Mouse (Mus musculus) midbrain, embryonic 10.5 days (tissue): ENCODE data around the gene Faf2. TPM values are rescaled to one million over a fixed set of nuclear protein-coding genes. Genes with fewer than 3 reads are reported as not detected.

Source experiments
- DNase-seq: peaks from one replicate; pipeline ENCODE4 v3.0.0-alpha.2; 2017; ENCODE audit warnings: low spot score
- H3K27ac ChIP-seq: fragments of 300-500 bp; sonication (generic); replicated peaks from 2 replicates; pipeline ENCODE4 v1.5.1; 2016; ENCODE audit warnings: mild to moderate bottlenecking
- H3K27me3 ChIP-seq: fragments of 300-500 bp; sonication (generic); 2 replicates; pipeline ENCODE4 v1.6.1; 2016; ENCODE audit warnings: low read depth, mild to moderate bottlenecking; ENCODE audit not compliant: poor library complexity, severe bottlenecking
- H3K36me3 ChIP-seq: fragments of 300-500 bp; sonication (generic); 2 replicates; pipeline ENCODE4 v1.6.1; 2016; ENCODE audit warnings: mild to moderate bottlenecking, moderate library complexity
- H3K4me1 ChIP-seq: fragments of 300-500 bp; sonication (generic); 2 replicates; pipeline ENCODE4 v1.6.1; 2016
- H3K4me3 ChIP-seq: fragments of 300-500 bp; sonication (generic); 2 replicates; pipeline ENCODE4 v1.5.1; 2016; ENCODE audit warnings: mild to moderate bottlenecking, moderate library complexity
- H3K9me3 ChIP-seq: fragments of 300-500 bp; sonication (generic); replicated peaks from 2 replicates; pipeline ENCODE4 v1.6.1; 2016; ENCODE audit warnings: mild to moderate bottlenecking
- WGBS: fragments of 180-500 bp; shearing (Covaris S2); methylation state at CpG from one replicate; pipeline ENCODE4 v1.1.7; 2016; 5-methylcytosine and 5-hydroxymethylcytosine counted together
- polyA plus RNA-seq: library from polyadenylated mRNA; unstranded; fragments of >200 nt; fragmentation: Nextera tagmentation; extraction: Ambion mirVana; gene quantifications from 2 replicates; pipeline ENCODE4 v1.2.1, GENCODE M21; 2016

Faf2 gene
- polyA plus RNA-seq, 1 experiment from 2014 or later: 89.7 TPM

DNA sequence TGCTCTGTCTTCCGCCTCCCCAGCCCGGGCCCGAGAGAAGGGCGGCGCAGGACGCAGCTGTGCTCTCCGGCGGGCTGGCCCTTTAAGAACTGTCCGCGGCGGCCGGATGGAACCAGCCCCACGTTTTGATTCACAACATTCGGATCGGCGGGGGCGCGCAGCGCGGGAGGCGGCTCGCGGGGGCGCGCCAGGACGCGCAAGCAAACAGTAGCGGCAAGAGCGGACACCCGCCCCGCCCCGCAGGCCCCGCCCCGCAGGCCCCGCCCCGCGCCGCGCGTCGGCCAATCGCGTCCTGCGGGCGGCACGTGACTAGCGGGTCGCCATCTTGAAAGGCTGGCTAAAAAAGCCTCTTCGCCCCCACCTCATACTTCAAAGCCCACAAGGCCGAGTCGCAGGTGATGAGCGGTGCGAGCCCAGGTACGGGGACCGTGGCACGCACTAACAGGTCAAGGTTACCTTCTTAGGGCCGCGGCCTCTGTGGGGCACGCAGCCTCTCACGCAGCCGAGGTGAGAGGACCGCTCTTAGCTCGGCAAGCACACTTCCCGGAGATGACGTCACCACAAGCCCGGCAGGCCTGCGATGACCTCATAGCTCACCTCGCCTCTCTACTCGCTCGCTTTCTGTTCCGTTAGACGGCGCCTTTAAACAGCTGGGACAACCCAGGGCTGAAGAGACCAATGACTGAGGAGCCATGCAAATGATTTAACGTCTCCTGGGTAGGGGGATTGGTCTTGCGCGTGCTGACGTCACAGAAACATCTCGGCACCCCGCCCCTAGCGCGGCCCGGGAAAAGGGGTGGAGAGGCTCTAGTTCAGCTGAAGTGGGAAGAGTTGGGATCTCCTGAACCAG lies 66.2 kb downstream of the Faf2 start:
- Histone ChIP-seq H3K27ac (peak overlapping the region; percentile 99), H3K36me3 (peaks cover 28% of the 10 kb centered on the region), H3K4me1 (peaks cover 68% of the 10 kb centered on the region), H3K4me3 (peak overlapping the region; percentile 81), H3K27me3 (no peaks in the 10 kb centered on the region), H3K9me3 (no peaks in the 10 kb centered on the region)
- DNase-seq: peak; percentile 98
- WGBS: under 1% methylated on average over 82 of the region's 82 CpGs

DNA sequence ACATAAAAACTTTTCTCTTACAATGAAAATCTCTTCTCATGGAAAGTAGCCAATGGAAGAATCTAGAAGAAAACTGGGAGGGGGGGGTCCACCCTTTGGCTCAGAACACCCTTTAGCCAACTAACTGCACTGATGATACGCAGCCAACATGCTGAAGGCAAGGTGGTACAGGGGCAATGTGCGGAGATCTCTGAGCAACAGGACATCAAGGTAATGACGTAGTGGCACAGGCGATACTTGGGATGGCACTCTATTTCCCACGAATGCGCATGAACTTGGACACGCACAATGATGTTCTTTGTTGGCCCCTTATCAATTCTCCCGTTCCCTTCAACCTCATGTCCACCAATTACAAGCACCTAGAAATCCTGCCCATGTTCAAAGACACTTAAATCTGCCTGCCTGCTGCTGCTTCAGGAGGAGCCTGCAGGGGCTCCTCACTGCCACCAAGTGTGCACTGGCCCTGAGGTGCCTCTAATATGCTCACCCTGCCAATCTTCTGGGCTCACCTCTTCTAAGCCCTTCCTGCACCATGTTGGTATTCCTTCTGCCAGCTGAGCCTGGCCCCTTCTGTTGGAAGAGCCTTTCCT lies 68.7 kb downstream of the Faf2 start:
- Histone ChIP-seq H3K9me3 (no peaks in the 10 kb centered on the region), H3K27me3 (no peaks in the 10 kb centered on the region), H3K4me3 (0 out of 2 replicates have a peak overlapping the region, but pooled peaks have one; percentile 16), H3K36me3 (peaks cover 3% of the 10 kb centered on the region), H3K27ac (no peak overlapping the region), H3K4me1 (peaks cover 63% of the 10 kb centered on the region)
- DNase-seq: no peak
- 98% methylated on average over 8 of the region's 8 CpGs for WGBS

DNA sequence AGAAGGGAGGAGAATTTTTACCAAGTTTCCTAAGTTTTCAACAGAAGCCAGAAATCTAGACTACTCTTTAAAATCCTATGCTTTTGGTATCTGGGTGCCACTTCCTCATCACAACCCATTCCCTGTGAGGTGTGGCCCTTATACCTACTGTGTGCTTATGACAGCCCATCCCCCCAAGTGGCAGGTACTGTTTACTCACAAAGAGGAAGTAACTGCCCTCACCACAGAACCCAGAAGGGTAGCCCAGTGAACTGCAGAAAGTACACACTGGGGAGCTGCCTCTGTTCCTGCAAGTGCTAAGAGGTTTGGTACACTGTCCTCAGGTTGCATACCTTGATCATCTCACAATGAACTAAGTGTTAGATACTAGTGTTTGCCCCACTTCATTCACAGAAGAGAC lies 70.2 kb downstream of the Faf2 start:
- no peak for DNase-seq
- Histone ChIP-seq H3K36me3 (no peaks in the 10 kb centered on the region), H3K4me1 (peaks cover 50% of the 10 kb centered on the region), H3K27me3 (no peaks in the 10 kb centered on the region), H3K9me3 (no peaks in the 10 kb centered on the region), H3K27ac (no peak overlapping the region), H3K4me3 (peak overlapping the region; percentile 98; the same call in 1 of the 2 replicates)

DNA sequence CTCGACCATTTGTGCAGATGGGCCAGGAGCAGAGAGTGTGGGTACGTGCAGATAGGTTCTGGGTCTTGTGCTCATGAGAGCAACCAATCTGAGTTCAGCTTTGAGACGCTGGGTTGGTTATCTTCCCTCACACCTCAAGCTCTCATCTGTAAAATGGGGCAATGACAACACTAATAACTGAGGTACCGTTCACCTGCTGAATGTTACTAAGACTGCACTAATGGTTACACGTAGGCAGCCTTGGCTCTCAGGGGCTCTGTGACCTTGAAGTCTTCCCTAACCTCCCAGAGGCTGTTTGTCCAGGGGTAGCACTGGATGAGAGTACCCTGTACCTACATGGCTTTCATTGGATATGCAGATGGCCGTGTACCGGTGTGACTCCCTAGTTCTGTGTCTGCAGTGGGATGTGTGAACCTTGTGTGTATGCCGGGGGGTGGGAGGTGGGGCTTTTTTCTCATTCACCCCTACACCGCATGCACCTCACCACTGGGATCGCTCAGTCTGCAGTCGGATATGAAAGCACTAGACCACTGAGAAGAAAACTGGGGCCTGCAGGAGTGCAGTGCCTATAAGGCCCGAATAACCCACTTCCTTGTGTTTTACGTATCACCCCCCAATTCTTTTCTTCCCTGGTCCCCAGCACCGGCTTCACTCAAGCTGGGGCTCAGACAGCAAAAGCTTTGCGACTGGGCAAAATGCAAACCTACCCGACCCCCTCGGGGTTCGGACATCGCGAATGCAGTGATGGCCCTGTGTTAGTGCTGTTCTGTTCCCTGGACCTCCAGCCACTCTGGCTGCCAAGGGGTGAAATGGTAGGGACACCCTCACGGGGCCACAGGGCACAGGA lies 71.3 kb downstream of the Faf2 start:
- Histone ChIP-seq H3K27ac (peak overlapping the region; percentile 95), H3K27me3 (no peaks in the 10 kb centered on the region), H3K4me1 (peaks cover 50% of the 10 kb centered on the region), H3K4me3 (peak overlapping the region; percentile 98), H3K9me3 (no peaks in the 10 kb centered on the region), H3K36me3 (no peaks in the 10 kb centered on the region)
- DNase-seq: no peak
- 17% methylated on average over 21 of the region's 21 CpGs for WGBS

DNA sequence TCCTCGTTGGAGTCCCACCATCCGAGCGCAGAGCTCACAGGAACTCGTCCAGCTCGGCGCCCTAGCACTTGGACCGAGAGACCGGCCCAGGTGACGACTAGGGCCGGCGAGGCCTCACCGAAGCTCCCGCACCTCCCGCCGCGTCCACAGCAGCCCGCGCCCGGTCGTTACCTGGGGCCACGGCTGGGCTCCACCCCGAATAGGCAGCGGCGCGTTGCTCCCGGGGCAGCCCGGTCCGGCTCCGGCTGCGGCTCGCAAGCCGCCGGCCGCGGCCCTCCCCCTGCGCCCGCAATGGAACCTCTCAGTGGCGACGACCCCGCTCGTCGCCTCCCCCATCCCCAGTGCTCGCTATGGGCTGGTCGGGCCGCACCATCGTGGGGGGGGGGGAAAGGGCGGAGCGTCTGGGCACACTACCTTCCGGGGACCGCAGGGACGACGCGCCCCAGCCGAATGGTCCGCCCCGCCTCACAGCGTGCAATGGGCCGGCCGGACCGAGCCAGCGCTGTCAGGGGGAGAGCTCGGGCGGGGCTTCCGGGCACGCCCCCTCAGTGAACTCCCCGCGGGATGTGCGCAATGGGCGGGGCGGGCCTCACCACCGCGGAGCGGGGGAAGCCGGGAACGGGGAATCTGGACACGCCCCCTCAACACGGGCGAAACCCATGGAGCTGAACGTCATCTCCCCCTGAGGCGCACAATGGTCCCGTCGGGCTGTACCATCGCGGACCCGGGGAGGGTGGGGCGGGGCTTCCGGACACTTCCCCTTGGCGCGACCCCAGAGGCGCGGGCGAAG lies 72.2 kb downstream of the Faf2 start, which contains the start of gene Rnf44:
Rnf44 (minus strand) TSS at position 350 of the 790 bp plus-strand sequence.
- Histone ChIP-seq H3K36me3 (no peaks in the 10 kb centered on the region), H3K4me1 (peaks cover 42% of the 10 kb centered on the region), H3K27ac (peak within 1 kb of the TSS; percentile 95), H3K27me3 (no peaks in the 10 kb centered on the region), H3K4me3 (peak within 1 kb of the TSS; percentile 98), H3K9me3 (no peaks in the 10 kb centered on the region)
- DNase-seq: peak; percentile 99
- WGBS: 0% methylated on average over 91 of the region's 92 CpGs

DNA sequence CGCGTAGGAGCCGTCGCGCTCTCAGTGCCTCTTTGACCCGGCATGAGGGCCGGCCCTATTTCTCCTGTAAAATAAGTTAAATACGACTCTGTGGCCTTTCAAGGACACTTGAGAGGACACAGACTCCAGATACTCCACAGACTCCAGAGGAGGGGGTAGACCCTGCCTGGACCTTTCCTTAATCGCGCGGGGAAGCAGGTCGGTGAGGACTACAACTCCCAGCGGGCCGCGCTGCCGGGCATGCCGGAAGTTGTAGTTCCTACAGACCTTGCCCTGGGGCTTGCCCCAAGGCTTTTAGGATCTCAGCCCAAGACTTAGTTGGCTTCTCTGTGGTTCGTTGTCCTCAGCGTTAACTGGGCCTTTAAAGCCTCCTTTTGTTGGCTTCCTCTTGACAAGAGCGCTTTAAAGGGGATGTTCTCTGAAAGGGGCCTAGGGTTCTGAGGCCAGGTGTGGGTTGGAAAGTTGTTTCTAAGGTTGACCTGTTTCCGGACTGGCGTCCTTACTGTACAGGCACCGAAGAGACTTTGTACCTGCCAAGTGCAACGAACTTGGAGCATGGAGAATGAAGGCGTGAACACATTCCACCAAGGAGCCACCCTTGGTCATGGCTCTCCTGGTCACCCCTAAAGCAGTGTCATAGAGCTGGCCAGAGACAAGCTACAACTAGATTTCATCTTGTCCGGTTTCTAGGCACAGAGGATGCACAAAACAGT lies 72.9 kb downstream of the Faf2 start:
- no peak for DNase-seq
- 19% methylated on average over 26 of the region's 26 CpGs for WGBS

DNA sequence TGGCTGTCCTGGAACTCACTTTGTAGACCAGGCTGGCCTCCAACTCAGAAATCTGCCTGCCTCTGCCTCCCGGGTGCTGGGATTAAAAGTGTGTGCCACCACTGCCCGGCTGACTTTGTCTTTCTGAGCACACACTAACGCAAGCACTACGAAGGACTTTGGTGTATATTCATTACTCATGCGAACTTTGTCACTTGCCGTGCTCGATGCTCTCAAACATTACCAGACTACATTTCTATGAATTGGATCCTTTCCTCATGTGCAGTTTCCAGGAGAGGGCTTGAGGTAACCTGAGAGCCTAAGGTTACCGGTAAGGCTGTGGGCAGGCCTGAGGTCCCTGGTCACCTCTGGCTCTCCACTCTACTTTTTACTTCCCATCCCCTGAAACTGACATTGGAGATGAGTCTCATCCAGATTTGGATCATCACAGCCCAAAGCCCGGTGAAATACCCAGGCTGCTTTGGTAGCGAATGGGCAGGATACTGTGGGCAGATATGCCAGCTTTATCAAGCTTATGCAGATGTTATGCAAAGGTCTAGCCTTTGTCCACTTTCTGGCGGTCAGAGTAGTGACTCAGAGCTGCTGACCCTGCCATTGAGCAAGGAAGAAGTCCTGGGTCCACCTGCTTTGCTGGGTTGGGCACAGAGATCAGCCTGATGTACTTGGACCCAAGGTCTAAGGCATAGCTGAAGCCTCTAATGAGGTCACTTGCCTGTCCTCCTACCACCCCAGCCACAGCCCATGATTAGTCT lies 74.1 kb downstream of the Faf2 start:
- no peak for DNase-seq
- Histone ChIP-seq H3K9me3 (no peaks in the 10 kb centered on the region), H3K4me1 (peaks cover 32% of the 10 kb centered on the region), H3K36me3 (no peaks in the 10 kb centered on the region), H3K27ac (no peak overlapping the region), H3K4me3 (no peak overlapping the region), H3K27me3 (no peaks in the 10 kb centered on the region)
- WGBS: 91% methylated on average over 11 of the region's 11 CpGs

More for the DNA sequence above, 72.9 kb downstream of the Faf2 start:
- H3K4me1 ChIP-seq: peaks cover 38% of the 10 kb centered on the region
- no peaks in the 10 kb centered on the region for H3K9me3 ChIP-seq
- H3K4me3 ChIP-seq: peak overlapping the region; percentile 98
- H3K27ac ChIP-seq: peak overlapping the region; percentile 95
- H3K27me3 ChIP-seq: no peaks in the 10 kb centered on the region
- no peaks in the 10 kb centered on the region for H3K36me3 ChIP-seq

DNA sequence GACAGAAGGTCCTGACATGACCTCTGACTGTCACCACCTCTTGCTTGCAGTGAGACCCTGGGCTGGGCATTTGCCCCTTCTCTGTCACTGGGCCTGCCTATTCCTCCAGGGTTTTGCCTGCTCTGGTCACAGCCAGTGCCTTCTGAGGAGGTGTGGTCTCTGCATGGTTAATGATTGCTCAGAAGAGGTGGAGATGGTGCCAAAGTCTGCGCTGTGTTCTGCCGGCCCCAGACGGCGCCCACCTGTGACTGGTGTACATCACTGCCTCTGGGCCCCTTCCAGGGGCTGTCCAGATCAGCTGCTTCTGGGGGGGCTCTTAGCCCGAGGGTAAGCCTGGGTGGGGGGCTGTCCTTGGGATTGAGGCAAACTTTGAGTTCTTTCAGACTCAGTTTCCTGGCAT lies 79.7 kb downstream of the Faf2 start, which contains the start of gene Cdhr2:
Cdhr2 (plus strand) TSS at position 219 of the 400 bp plus-strand sequence.
- Histone ChIP-seq H3K9me3 (no peaks in the 10 kb centered on the region), H3K4me1 (no peaks in the 10 kb centered on the region), H3K27ac (no peak within 1 kb of the TSS), H3K36me3 (no peaks in the 10 kb centered on the region), H3K27me3 (no peaks in the 10 kb centered on the region), H3K4me3 (no peak within 1 kb of the TSS)
- DNase-seq: no peak
- 79% methylated on average over 5 of the region's 5 CpGs for WGBS

DNA sequence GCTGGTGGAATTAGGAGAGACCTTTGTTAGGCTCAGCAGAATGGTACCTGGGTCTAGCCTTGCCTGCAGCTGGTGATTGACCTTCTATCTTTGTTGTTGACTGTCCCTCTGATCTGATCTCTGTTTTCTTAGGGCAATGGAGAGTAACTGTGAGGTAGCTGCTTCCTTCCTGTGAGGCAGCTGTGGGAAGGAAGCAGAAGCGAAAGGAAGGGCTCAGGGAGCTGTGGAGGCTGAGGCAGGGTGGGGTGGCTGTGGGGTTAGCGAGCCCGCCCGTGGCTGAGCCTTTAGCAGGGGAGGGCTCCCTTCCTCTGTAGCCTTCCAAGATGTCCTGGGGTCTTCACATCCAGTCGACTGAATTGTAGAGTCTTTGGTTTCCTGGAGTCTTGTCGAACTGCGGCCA lies 80.9 kb downstream of the Faf2 start:
- Histone ChIP-seq H3K4me1 (no peaks in the 10 kb centered on the region), H3K27ac (no peak overlapping the region), H3K36me3 (no peaks in the 10 kb centered on the region), H3K9me3 (no peaks in the 10 kb centered on the region), H3K27me3 (no peaks in the 10 kb centered on the region), H3K4me3 (no peak overlapping the region)
- DNase-seq: no peak
- 69% methylated on average over 7 of the region's 7 CpGs for WGBS

DNA sequence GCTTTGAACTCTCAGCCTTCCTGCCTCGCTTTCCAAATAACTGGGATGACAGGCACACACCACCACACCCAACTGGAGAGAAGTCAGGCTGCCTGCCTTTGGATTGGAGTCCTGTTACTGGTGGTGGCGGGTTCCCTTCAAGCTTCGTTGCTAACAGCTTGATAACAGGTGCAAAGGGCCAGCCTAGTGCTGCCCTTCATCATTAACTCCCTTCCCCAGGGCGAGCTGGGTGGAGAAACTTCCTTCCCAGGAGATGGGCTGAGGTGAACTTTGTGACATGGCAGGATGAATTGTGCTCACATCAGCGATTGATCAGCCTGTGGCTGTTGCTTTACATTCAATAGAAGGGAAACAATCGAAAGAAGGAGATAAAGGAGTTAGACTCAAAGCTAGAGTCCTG lies 83.3 kb downstream of the Faf2 start:
- Histone ChIP-seq H3K27me3 (no peaks in the 10 kb centered on the region), H3K36me3 (no peaks in the 10 kb centered on the region), H3K4me3 (no peak overlapping the region), H3K4me1 (no peaks in the 10 kb centered on the region), H3K9me3 (no peaks in the 10 kb centered on the region), H3K27ac (no peak overlapping the region)
- DNase-seq: no peak
- 62% methylated on average over 6 of the region's 6 CpGs for WGBS

DNA sequence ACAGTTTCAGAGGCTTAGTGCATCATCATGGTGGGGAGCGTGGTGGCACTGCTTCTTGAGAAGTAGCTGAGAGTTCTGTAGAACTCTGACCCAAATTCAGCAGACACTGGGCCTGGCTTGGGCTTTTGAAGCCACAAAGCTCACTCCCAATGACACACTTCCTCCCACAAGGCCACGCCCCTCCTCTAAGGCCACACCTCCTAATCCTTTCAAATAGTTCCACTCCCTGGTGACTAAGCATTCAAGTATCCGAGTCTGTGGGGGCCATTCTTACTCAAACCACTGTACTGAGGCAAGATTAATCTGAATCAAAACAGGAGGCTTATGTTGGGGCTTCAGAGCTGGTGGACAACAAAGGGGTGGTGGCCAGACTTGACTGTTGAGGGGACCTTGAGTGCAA lies 89.3 kb downstream of the Faf2 start:
- no peaks in the 10 kb centered on the region for H3K27me3 ChIP-seq
- H3K27ac ChIP-seq: no peak overlapping the region
- WGBS: 77% methylated on average over 3 of the region's 3 CpGs
- no peaks in the 10 kb centered on the region for H3K36me3 ChIP-seq
- H3K9me3 ChIP-seq: no peaks in the 10 kb centered on the region; the same call in 1 of the 2 replicates
- H3K4me1 ChIP-seq: no peaks in the 10 kb centered on the region
- no peak for DNase-seq
- no peak overlapping the region for H3K4me3 ChIP-seq
